Mouse (Mus musculus): ENCODE results near the gene Filip1l. TPM values are rescaled to one million over a fixed set of nuclear protein-coding genes. Genes with fewer than 3 reads are reported as not detected.

Gene Filip1l
- polyA plus RNA-seq, 1 experiment: not detected

DNA sequence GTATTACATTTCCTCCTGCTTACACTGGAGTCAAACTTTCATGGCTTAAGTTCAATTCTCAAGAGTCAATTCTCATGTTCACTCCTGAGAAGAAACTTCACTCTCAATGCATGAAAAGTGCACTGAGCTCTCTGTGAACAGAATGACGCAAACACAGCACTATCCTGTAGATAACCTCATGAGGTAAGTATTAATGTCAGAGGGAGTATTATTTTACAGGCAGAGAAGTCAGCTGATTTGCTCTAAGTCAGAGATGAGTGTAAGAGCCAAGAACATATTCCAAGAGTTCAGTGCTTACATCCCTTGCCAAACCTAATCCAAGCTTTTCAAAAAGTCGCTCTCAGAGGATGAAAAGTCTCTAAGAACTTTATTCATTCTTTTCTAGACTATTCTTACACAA is 125.6 kb downstream of the Filip1l start:
- no peak for TF ChIP-seq CTCF (IDR thresholded peaks at IDR 0.05; ENCODE audit: insufficient read depth, low read depth, low read length)
- TF ChIP-seq POLR2A (IDR thresholded peaks at IDR 0.05; ENCODE audit: insufficient read depth, low read depth, low read length): no peak
- Histone ChIP-seq H3K4me1 (ENCODE audit: control insufficient read depth, insufficient read depth, low read length) (no peaks in the 10 kb centered on the region), H3K4me3 (ENCODE audit: insufficient read depth, low read depth, low read length) (no peak overlapping the region), H3K27ac (ENCODE audit: insufficient read depth, low read depth, low read length) (no peak overlapping the region)
- WGBS: 90% methylated on average over 2 of the region's 2 CpGs

DNA sequence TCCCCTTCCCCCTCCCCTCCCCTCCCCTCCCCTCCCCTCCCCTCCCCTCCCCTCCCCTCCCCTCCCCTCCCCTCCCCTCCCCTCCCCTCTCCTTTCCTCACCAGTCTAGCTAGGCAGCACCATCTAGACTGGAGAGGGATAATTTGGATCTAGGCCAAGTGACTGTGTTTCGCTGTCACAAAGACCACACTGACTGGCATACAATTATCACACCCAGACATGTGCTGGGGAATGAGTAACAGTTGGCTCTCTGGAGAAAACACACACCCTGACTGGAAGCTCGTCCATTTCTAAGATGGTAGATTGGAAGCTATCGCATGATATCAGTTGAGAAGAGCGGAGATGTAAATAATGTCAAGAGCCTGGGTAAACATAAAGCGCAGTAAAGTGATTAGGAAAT is 126.9 kb downstream of the Filip1l start:
- TF ChIP-seq CTCF (IDR thresholded peaks at IDR 0.05; ENCODE audit: insufficient read depth, low read depth, low read length): no peak
- TF ChIP-seq POLR2A (IDR thresholded peaks at IDR 0.05; ENCODE audit: insufficient read depth, low read depth, low read length): no peak
- no peak overlapping the region for H3K4me3 ChIP-seq (ENCODE audit: insufficient read depth, low read depth, low read length)
- 81% methylated on average over 5 of the region's 5 CpGs for WGBS
- no peak overlapping the region for H3K27ac ChIP-seq (ENCODE audit: insufficient read depth, low read depth, low read length)
- 0 out of 2 replicates have a peak, but pooled peaks cover 2% of the 10 kb centered on the region for H3K4me1 ChIP-seq (ENCODE audit: control insufficient read depth, insufficient read depth, low read length)

DNA sequence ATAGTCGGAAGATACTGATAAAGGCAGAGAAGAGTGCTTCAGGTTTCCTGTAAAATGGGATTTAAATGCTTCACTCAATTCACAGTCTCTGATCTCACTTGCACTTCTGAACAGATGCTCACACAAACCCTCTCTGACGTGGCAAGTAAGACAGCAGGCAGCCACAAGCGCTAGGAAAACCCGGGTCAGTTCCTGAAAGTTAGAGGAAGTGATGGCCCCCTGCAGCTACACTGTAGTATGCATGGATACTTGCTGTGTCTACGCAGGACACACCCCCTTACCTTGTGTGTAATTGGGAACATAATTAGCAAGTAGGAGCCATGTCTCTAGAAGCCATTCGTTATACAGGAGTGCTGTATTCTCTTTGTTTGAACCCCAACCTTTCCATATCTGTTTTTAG is 129.4 kb downstream of the Filip1l start:
- TF ChIP-seq CTCF (IDR thresholded peaks at IDR 0.05; ENCODE audit: insufficient read depth, low read depth, low read length) (no peak), POLR2A (IDR thresholded peaks at IDR 0.05; ENCODE audit: insufficient read depth, low read depth, low read length) (no peak)
- Histone ChIP-seq H3K4me1 (ENCODE audit: control insufficient read depth, insufficient read depth, low read length) (0 out of 2 replicates have a peak, but pooled peaks cover 4% of the 10 kb centered on the region), H3K4me3 (ENCODE audit: insufficient read depth, low read depth, low read length) (no peak overlapping the region), H3K27ac (ENCODE audit: insufficient read depth, low read depth, low read length) (no peak overlapping the region)
- 79% methylated on average over 6 of the region's 6 CpGs for WGBS

DNA sequence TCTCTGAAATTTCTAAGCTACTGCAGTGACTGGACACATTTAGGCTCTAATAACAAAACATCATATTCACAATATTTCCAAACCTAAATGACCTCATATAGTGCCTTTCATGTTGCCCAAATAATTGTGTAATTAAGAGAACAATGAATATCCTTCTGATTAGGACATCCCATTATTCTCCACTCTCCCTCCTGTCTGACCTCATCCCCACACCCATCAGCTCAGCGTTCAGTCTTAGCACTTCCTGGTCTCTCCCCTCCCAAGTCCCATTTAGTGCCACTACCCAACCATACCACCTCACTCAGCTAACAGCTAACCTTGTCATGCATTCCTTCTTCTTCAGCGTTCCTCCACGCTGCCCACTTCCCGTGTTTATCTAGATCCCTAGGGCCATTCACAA is 130.0 kb downstream of the Filip1l start:
- Histone ChIP-seq H3K4me1 (ENCODE audit: control insufficient read depth, insufficient read depth, low read length) (0 out of 2 replicates have a peak, but pooled peaks cover 6% of the 10 kb centered on the region), H3K27ac (ENCODE audit: insufficient read depth, low read depth, low read length) (no peak overlapping the region), H3K4me3 (ENCODE audit: insufficient read depth, low read depth, low read length) (no peak overlapping the region)
- TF ChIP-seq CTCF (IDR thresholded peaks at IDR 0.05; ENCODE audit: insufficient read depth, low read depth, low read length) (no peak), POLR2A (IDR thresholded peaks at IDR 0.05; ENCODE audit: insufficient read depth, low read depth, low read length) (no peak)
- WGBS: 87% methylated on average over 4 of the region's 4 CpGs

DNA sequence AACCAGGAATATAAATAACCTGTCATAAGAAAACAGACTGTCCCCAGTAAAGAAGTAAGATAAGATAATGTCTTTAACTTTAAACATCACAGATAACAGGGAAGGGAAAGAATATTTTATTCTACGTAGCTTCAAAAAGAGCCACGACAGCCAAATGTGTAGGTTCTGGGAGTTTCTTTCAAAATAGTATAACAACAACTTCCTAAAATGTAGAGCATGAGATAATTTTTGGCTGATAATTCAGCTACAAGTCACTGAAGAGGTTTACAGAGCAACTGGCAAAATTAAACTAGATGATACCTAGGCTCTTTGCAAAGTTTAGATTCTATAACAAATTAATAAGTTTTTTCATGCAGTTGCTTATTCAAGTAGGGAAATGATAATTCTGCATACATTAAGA is 130.6 kb downstream of the Filip1l start:
- 72% methylated on average over 2 of the region's 2 CpGs for WGBS
- TF ChIP-seq POLR2A (IDR thresholded peaks at IDR 0.05; ENCODE audit: insufficient read depth, low read depth, low read length) (no peak), CTCF (IDR thresholded peaks at IDR 0.05; ENCODE audit: insufficient read depth, low read depth, low read length) (no peak)
- no peak overlapping the region for H3K27ac ChIP-seq (ENCODE audit: insufficient read depth, low read depth, low read length)
- H3K4me3 ChIP-seq (ENCODE audit: insufficient read depth, low read depth, low read length): no peak overlapping the region
- H3K4me1 ChIP-seq (ENCODE audit: control insufficient read depth, insufficient read depth, low read length): 0 out of 2 replicates have a peak, but pooled peaks cover 8% of the 10 kb centered on the region

DNA sequence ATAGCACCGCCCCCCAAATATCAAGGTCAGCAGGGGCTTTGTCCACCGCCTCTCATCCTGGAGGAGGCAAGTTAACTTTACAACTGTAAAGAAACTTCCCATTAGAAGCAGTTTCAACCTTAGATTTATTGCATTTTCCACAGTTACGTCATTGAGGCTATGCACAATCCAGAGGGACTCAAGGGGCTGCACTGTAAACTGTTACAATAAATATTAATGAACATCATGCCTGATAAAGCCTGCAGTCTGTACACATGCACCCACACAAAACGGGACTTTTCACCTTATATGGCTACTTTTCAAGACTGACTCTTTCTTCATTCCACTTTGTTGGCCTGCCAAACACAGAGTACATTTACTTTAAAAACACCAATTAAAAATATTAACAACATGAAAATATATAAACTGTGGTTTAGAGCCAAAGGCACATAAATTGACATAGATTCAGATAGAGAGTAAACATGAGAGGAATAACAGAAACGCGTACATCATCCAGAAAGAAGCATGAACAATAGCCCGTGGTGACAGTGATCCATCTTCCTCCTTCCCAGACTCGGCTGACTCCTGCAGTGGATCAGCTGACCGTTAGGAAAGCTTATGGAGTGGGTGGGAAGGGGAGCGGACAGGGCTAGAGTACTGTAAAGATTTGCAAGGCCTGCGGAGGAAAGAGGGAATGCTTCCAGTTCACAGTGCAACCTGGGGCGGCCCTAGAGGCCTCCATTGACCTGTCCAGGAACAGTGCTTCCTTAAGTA is 131.3 kb downstream of the Filip1l start:
- no peak overlapping the region for H3K27ac ChIP-seq (ENCODE audit: insufficient read depth, low read depth, low read length)
- H3K4me3 ChIP-seq (ENCODE audit: insufficient read depth, low read depth, low read length): no peak overlapping the region
- WGBS: 88% methylated on average over 12 of the region's 12 CpGs
- no peak for TF ChIP-seq CTCF (IDR thresholded peaks at IDR 0.05; ENCODE audit: insufficient read depth, low read depth, low read length)
- TF ChIP-seq POLR2A (IDR thresholded peaks at IDR 0.05; ENCODE audit: insufficient read depth, low read depth, low read length): no peak
- 0 out of 2 replicates have a peak, but pooled peaks cover 8% of the 10 kb centered on the region for H3K4me1 ChIP-seq (ENCODE audit: control insufficient read depth, insufficient read depth, low read length)

GRCm38 (mm10) chr16:57485265-57485664 is 132.4 kb downstream of the Filip1l start:
- no peak for TF ChIP-seq POLR2A (IDR thresholded peaks at IDR 0.05; ENCODE audit: insufficient read depth, low read depth, low read length)
- Histone ChIP-seq H3K4me1 (ENCODE audit: control insufficient read depth, insufficient read depth, low read length) (0 out of 2 replicates have a peak, but pooled peaks cover 8% of the 10 kb centered on the region), H3K27ac (ENCODE audit: insufficient read depth, low read depth, low read length) (no peak overlapping the region), H3K4me3 (ENCODE audit: insufficient read depth, low read depth, low read length) (no peak overlapping the region)
- 36% methylated on average over 9 of the region's 9 CpGs for WGBS

DNA sequence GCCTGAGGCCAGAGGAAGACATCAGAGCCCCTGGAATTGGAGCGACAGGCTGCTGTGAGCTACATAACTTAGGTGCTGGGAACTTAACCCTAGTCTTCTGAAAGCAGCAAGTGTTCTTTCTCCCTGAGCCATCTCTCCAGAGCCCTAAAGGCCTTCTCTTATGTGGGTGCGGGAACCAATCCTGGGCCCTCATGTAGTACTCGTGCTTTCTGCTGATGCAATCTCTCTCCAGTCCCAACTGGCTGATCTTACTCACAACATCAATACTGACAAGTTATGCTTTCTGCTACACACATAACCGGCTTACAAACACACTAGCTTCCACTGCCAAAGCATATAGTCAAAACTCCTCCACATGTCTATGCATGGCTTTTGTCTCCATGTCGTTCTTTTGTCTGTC is 133.4 kb downstream of the Filip1l start:
- Histone ChIP-seq H3K4me1 (ENCODE audit: control insufficient read depth, insufficient read depth, low read length) (0 out of 2 replicates have a peak, but pooled peaks cover 8% of the 10 kb centered on the region), H3K27ac (ENCODE audit: insufficient read depth, low read depth, low read length) (no peak overlapping the region), H3K4me3 (ENCODE audit: insufficient read depth, low read depth, low read length) (no peak overlapping the region)
- 95% methylated on average over 5 of the region's 5 CpGs for WGBS
- TF ChIP-seq CTCF (IDR thresholded peaks at IDR 0.05; ENCODE audit: insufficient read depth, low read depth, low read length) (no peak), POLR2A (IDR thresholded peaks at IDR 0.05; ENCODE audit: insufficient read depth, low read depth, low read length) (no peak)

- TF ChIP-seq CTCF (IDR thresholded peaks at IDR 0.05; ENCODE audit: insufficient read depth, low read depth, low read length): no peak
- no peak for TF ChIP-seq POLR2A (IDR thresholded peaks at IDR 0.05; ENCODE audit: insufficient read depth, low read depth, low read length)
- Histone ChIP-seq H3K4me1 (ENCODE audit: control insufficient read depth, insufficient read depth, low read length) (0 out of 2 replicates have a peak, but pooled peaks cover 8% of the 10 kb centered on the region), H3K27ac (ENCODE audit: insufficient read depth, low read depth, low read length) (no peak overlapping the region), H3K4me3 (ENCODE audit: insufficient read depth, low read depth, low read length) (no peak overlapping the region)
These were observed 135.8 kb downstream of the Filip1l start for GRCm38 (mm10) chr16:57488661-57489060.

Data from olfactory bulb, adult 2 months (tissue).